Mouse (Mus musculus) forebrain, embryonic 10.5 days (tissue): ENCODE data around the gene Cd151. TPM values are rescaled to one million over a fixed set of nuclear protein-coding genes. Genes with fewer than 3 reads are reported as not detected.

Experiments used
- DNase-seq: peaks from one replicate; pipeline ENCODE4 v3.0.0-alpha.2; 2017; ENCODE audit warnings: low spot score; ENCODE audit errors: extremely low spot score
- H3K27ac ChIP-seq: fragments of 300-500 bp; sonication (generic); 2 replicates; pipeline ENCODE4 v1.5.1; 2016; ENCODE audit warnings: mild to moderate bottlenecking
- H3K27me3 ChIP-seq: fragments of 300-500 bp; sonication (generic); 2 replicates; pipeline ENCODE4 v1.6.1; 2016; ENCODE audit warnings: mild to moderate bottlenecking; ENCODE audit not compliant: poor library complexity, severe bottlenecking
- H3K36me3 ChIP-seq: fragments of 300-500 bp; sonication (generic); replicated peaks from 2 replicates; pipeline ENCODE4 v1.6.1; 2016; ENCODE audit warnings: mild to moderate bottlenecking, moderate library complexity
- H3K4me1 ChIP-seq: fragments of 300-500 bp; sonication (generic); 2 replicates; pipeline ENCODE4 v1.6.1; 2016
- H3K4me3 ChIP-seq: fragments of 300-500 bp; sonication (generic); 2 replicates; pipeline ENCODE4 v1.5.1; 2016; ENCODE audit warnings: mild to moderate bottlenecking, moderate library complexity
- H3K9me3 ChIP-seq: fragments of 300-500 bp; sonication (generic); 2 replicates; pipeline ENCODE4 v1.6.1; 2016; ENCODE audit warnings: mild to moderate bottlenecking, moderate library complexity
- whole genome bisulfite sequencing: fragments of 180-500 bp; shearing (Covaris S2); methylation state at CpG from one replicate; pipeline ENCODE4 v1.1.7; 2016; 5-methylcytosine and 5-hydroxymethylcytosine counted together
- polyA plus RNA-seq: library from polyadenylated mRNA; unstranded; fragments of >200 nt; fragmentation: Nextera tagmentation; extraction: Ambion mirVana; gene quantifications from 2 replicates; pipeline ENCODE4 v1.2.1, GENCODE M21; 2016

The Cd151 gene
- polyA plus RNA-seq, 1 experiment from 2014 or later, result 15.2 TPM

GRCm38 (mm10) chr7:141431434-141432185, 35.6 kb upstream of the Cd151 start:
- Histone ChIP-seq H3K36me3 (peaks cover 39% of the 10 kb centered on the region), H3K9me3 (no peaks in the 10 kb centered on the region), H3K27ac (no peak overlapping the region), H3K4me1 (peaks cover 70% of the 10 kb centered on the region), H3K27me3 (peaks cover 8% of the 10 kb centered on the region; the same call in 1 of the 2 replicates), H3K4me3 (no peak overlapping the region)
- 94% methylated on average over 19 of the region's 19 CpGs for WGBS
- DNase-seq, result no peak

DNA sequence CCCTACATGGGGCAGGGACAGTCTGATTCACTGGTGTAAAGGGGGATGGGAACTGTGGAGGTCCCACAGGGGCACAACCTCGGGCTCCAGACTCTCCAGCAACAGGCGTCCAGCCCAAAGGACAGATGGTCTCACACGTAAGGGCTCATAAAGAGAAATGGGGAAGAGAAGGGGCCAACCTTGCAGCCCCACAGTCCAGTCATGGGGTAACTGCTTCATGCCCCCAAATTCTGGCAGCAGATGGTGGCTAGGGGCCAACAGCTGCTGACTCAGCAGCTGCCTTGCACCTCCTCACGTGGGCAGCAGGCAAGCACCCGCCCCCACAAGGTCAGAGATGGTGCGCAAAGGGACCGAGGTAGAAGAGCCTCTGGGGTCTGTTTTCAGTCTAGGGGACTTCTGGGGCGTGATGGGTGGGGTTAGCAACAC, 35.0 kb upstream of the Cd151 start:
- Histone ChIP-seq H3K36me3 (peaks cover 39% of the 10 kb centered on the region), H3K4me1 (peaks cover 76% of the 10 kb centered on the region), H3K9me3 (no peaks in the 10 kb centered on the region), H3K4me3 (peak overlapping the region; percentile 10; the same call in 1 of the 2 replicates), H3K27me3 (peaks cover 8% of the 10 kb centered on the region; the same call in 1 of the 2 replicates), H3K27ac (no peak overlapping the region)
- no peak for DNase-seq
- 86% methylated on average over 8 of the region's 8 CpGs for WGBS

DNA sequence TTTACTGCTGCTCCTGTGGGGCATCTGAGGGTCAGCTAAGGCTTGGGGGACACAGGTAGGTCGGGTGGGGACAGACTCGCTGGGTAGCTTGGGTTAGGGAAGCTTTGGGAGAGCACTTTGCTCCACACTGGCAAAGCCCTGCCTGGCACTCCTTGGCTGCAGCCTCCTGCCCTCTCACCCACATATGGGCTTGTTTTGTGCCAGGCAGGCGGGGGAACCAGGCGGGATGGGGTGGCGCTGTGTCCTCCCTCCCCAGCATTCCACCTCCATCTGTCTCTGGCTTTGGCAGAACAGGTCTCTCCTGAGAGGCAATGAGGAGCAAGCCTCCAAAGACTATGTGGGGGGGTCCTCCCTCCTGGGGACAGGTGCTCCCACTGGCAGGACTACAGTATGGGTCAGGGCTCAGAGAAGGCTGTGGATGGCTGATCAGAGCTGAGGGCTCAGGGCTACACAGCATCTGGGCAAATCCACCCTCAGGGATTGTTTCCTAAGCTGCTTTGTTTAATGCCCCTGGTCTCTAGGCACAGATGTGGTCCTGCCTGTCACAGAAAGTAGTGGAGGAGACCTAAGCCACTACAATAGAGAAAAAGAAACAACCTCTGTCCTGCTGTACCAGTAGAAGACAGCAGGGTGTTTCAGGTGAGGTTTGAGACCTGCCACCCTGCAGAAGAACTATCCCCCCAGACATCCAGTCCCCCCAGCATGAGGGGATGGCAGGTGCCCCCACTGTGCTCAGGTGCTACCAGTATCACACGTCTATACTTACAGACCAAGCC, 34.3 kb upstream of the Cd151 start:
- peaks cover 83% of the 10 kb centered on the region for H3K4me1 ChIP-seq
- 0 out of 2 replicates have a peak overlapping the region, but pooled peaks have one; percentile 86 for H3K27ac ChIP-seq
- no peak for DNase-seq
- H3K27me3 ChIP-seq, result peaks cover 2% of the 10 kb centered on the region; the same call in 1 of the 2 replicates
- WGBS, result 86% methylated on average over 6 of the region's 6 CpGs
- H3K36me3 ChIP-seq, result peaks cover 42% of the 10 kb centered on the region
- H3K4me3 ChIP-seq, result peak overlapping the region; percentile 72; the same call in 1 of the 2 replicates
- H3K9me3 ChIP-seq, result no peaks in the 10 kb centered on the region

- Histone ChIP-seq H3K4me3 (peak overlapping the region; percentile 72), H3K4me1 (peaks cover 78% of the 10 kb centered on the region), H3K9me3 (no peaks in the 10 kb centered on the region), H3K36me3 (peaks cover 51% of the 10 kb centered on the region), H3K27ac (peak overlapping the region; percentile 86), H3K27me3 (no peaks in the 10 kb centered on the region)
- 79% methylated on average over 15 of the region's 15 CpGs for WGBS
- DNase-seq, result no peak
Measured at GRCm38 (mm10) chr7:141433517-141434400, 33.4 kb upstream of the Cd151 start.

GRCm38 (mm10) chr7:141434464-141434863, 32.7 kb upstream of the Cd151 start:
- peaks cover 58% of the 10 kb centered on the region for H3K36me3 ChIP-seq
- H3K4me3 ChIP-seq, result peak overlapping the region; percentile 72
- 14% methylated on average over 8 of the region's 8 CpGs for WGBS
- no peaks in the 10 kb centered on the region for H3K27me3 ChIP-seq
- H3K27ac ChIP-seq, result peak overlapping the region; percentile 86
- H3K4me1 ChIP-seq, result peaks cover 71% of the 10 kb centered on the region
- H3K9me3 ChIP-seq, result no peaks in the 10 kb centered on the region
- DNase-seq, result no peak

- 6% methylated on average over 17 of the region's 17 CpGs for WGBS
- Histone ChIP-seq H3K4me3 (peak overlapping the region; percentile 72), H3K9me3 (no peaks in the 10 kb centered on the region), H3K27me3 (no peaks in the 10 kb centered on the region), H3K4me1 (peaks cover 63% of the 10 kb centered on the region), H3K36me3 (peaks cover 65% of the 10 kb centered on the region), H3K27ac (peak overlapping the region; percentile 86)
- peak; percentile 56 for DNase-seq
Measured at GRCm38 (mm10) chr7:141435129-141435855, 31.9 kb upstream of the Cd151 start.

DNA sequence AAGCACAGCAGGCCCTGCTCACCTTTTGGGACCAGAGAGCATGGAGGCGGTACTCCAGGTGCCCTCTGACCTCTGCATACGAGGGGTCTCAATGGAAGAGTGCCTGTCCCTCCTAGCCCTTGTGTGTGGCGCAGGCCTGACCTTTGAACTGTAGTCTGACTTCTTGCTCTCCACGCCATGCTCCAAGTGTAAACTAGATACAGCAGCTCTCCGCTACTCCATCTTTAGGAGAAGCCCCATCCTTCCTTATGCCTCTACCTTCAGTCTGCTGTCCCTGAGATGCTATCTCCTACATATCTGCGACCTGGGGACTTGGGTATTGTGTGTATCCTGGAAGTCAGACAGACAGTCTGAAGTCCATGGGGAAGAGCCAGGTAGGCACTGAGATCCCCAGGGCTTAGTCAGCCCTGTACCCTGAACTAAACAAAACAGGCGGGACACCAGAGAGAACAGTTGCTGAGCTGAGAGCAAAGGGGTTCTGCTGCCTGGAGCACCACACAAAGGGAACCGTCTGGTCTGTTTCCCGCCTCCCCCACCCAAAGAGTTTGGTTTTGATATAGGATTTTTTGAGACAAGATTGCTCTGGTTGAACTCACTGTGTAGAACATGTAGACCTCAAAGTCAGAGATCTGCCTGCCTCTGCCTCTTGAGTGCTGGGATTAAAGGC, 31.2 kb upstream of the Cd151 start:
- H3K27ac ChIP-seq, result peak overlapping the region; percentile 88
- H3K9me3 ChIP-seq, result no peaks in the 10 kb centered on the region
- no peak for DNase-seq
- peak overlapping the region; percentile 72 for H3K4me3 ChIP-seq
- 79% methylated on average over 9 of the region's 9 CpGs for WGBS
- peaks cover 67% of the 10 kb centered on the region for H3K4me1 ChIP-seq
- no peaks in the 10 kb centered on the region for H3K27me3 ChIP-seq
- peaks cover 65% of the 10 kb centered on the region for H3K36me3 ChIP-seq

GRCm38 (mm10) chr7:141436523-141436892, 30.7 kb upstream of the Cd151 start:
- H3K27ac ChIP-seq, result peak overlapping the region; percentile 88
- no peak for DNase-seq
- H3K27me3 ChIP-seq, result no peaks in the 10 kb centered on the region
- peaks cover 65% of the 10 kb centered on the region for H3K36me3 ChIP-seq
- H3K4me1 ChIP-seq, result peaks cover 72% of the 10 kb centered on the region
- H3K9me3 ChIP-seq, result no peaks in the 10 kb centered on the region
- peak overlapping the region; percentile 72 for H3K4me3 ChIP-seq
- WGBS, result 56% methylated on average over 2 of the region's 2 CpGs

GRCm38 (mm10) chr7:141437178-141438120, 29.7 kb upstream of the Cd151 start, which contains the start of gene Slc25a22:
Gene Slc25a22, minus strand, starts transcription at chr7:141437892.
- Histone ChIP-seq H3K36me3 (peaks cover 65% of the 10 kb centered on the region), H3K4me1 (peaks cover 77% of the 10 kb centered on the region), H3K9me3 (no peaks in the 10 kb centered on the region), H3K4me3 (peak within 1 kb of the TSS; percentile 72), H3K27me3 (no peaks in the 10 kb centered on the region), H3K27ac (peak within 1 kb of the TSS; percentile 88)
- peak; percentile 80 for DNase-seq
- 5% methylated on average over 53 of the region's 53 CpGs for WGBS

DNA sequence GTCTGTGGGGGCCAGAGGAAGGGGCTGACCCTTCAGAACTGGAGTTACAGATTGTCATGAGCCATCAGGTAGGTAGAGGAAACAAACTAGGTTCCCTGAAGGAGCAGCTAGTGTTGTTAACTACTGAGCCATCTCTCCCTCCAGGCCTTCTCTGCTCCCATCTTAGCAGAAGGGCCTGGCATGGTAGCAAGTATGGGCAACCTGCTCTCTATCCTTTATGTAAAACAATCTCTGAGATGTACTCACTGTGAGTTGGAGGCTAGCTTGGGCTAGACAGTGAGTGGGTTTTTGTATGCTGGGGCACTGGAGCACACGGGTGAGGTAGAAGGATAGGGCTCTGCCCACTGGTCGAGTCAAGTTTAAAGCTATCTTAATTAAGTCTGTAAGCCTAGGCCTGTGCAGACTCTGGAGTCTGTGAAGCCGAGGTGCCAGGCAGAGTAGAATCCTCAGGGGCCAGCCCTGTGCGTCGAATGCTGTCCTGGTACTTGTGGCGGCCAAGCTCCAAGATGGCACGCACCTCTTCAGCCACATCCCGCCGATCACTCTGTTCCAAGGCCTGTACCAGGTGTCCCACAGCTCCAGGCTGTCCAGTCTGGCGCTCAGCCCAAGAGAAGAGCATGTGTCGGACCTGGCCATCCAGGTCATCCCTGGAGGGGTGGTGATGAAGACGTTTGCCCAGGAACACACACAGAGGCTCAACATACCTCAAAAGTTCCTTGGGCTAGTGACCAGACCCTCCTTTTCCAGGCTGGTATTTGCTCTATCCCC, 28.8 kb upstream of the Cd151 start:
- no peak for DNase-seq
- Histone ChIP-seq H3K4me1 (peaks cover 78% of the 10 kb centered on the region), H3K4me3 (no peak overlapping the region), H3K9me3 (no peaks in the 10 kb centered on the region), H3K27ac (no peak overlapping the region), H3K36me3 (peaks cover 59% of the 10 kb centered on the region), H3K27me3 (no peaks in the 10 kb centered on the region)
- 94% methylated on average over 12 of the region's 12 CpGs for WGBS
